Mouse (Mus musculus) kidney, embryonic 16.5 days (tissue): ENCODE measurements around the gene Gm3435. TPM values are rescaled to one million over a fixed set of nuclear protein-coding genes. Genes with fewer than 3 reads are reported as not detected.
"Not testable (repeated sequence)": the region's sequence is repeated elsewhere in the genome, so short reads cannot be mapped to it uniquely, and the experiment has no call there.

Experiments used
- ATAC-seq: fragments of 200-750 bp; cut with Nextera tagmentation; 2 replicates; pipeline ENCODE4 v1.8.0; 2017; ENCODE audit warnings: moderate TSS enrichment; ENCODE audit not compliant: low FRiP score, low TSS enrichment
- H3K27ac ChIP-seq: fragments of 300-500 bp; sonication (generic); 2 replicates; pipeline ENCODE4 v1.5.1; 2014; ENCODE audit warnings: low read length
- H3K27me3 ChIP-seq: fragments of 300-500 bp; sonication (generic); 2 replicates; pipeline ENCODE4 v1.6.1; 2014; ENCODE audit warnings: low read length, control low read depth, mixed read lengths; ENCODE audit not compliant: insufficient read depth
- H3K36me3 ChIP-seq: fragments of 300-500 bp; sonication (generic); 2 replicates; pipeline ENCODE4 v1.6.1; 2014; ENCODE audit warnings: low read length, control low read depth, mixed read lengths; ENCODE audit not compliant: insufficient read depth
- H3K4me1 ChIP-seq: fragments of 300-500 bp; sonication (generic); 2 replicates; pipeline ENCODE4 v1.6.1; 2014; ENCODE audit warnings: low read length, control low read depth, mixed read lengths; ENCODE audit not compliant: insufficient read depth
- H3K4me2 ChIP-seq: fragments of 300-500 bp; sonication (generic); replicated peaks from 2 replicates; pipeline ENCODE4 v1.6.1; 2014; ENCODE audit warnings: low read depth, low read length
- H3K4me3 ChIP-seq: fragments of 300-500 bp; sonication (generic); 2 replicates; pipeline ENCODE4 v1.5.1; 2014; ENCODE audit warnings: mild to moderate bottlenecking, low read length
- H3K9ac ChIP-seq: fragments of 300-500 bp; sonication (generic); replicated peaks from 2 replicates; pipeline ENCODE4 v1.6.1; 2014; ENCODE audit warnings: low read length
- H3K9me3 ChIP-seq: fragments of 300-500 bp; sonication (generic); 2 replicates; pipeline ENCODE4 v1.6.1; 2016; ENCODE audit warnings: low read length, control low read depth
- WGBS: fragments of 180-500 bp; shearing (Covaris S2); extraction: QIAGEN DNeasy Blood & Tissue Kit; methylation state at CpG from one replicate; pipeline ENCODE4 v1.1.7; 2014; 5-methylcytosine and 5-hydroxymethylcytosine counted together
- polyA plus RNA-seq: library from polyadenylated mRNA; unstranded; fragments of >200 nt; fragmentation: Nextera tagmentation; extraction: Ambion mirVana; gene quantifications from 2 replicates; pipeline ENCODE4 v1.2.1, GENCODE M21; 2015

Gene Gm3435
- 8.7 and 9.1 TPM in 2 replicates for polyA plus RNA-seq

DNA sequence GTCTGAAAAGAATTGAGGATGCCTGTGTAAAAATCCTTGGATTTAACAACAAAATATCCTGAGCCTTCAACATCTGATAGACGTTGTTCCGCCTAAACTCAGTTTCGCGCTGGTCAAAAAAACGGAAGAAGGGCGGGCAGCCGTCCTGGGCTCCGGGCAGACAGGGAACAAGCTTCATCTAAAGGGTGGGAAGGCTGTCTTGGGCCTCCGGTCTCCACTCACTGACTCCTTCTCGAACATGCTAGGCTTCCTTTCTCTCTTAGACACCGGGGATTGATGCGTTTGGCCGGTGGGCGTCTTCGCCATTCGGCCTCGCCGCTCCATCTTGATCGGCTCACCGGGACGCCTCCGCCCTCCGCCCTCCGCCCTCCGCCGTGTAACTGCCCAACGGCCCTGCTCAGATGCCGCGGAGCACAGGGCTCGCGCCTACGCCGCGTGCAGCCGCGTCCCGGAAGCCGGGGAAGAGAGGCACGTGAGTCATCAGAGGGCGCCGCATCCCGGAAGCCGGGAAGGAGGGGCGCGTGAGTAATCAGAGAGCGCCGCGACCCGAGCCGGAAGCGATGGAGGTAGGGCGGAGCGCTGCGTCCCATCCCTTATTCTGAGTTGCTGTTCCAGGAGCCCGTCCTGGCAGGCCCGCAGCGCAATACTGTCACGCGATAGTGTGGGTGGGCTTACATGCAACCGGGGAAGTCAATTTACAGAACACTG is at the start of gene Gm3435:
Gene Gm3435 (plus strand): TSS at position 471 of the 708 bp plus-strand sequence.
- H3K27ac ChIP-seq, H3K36me3 ChIP-seq, H3K4me3 ChIP-seq, H3K4me1 ChIP-seq, H3K9me3 ChIP-seq, H3K9ac ChIP-seq, H3K27me3 ChIP-seq, H3K4me2 ChIP-seq: not testable (repeated sequence)
- WGBS = no CpG with 5 or more reads among the region's 60 CpGs
- peak; percentile 98 for ATAC-seq

DNA sequence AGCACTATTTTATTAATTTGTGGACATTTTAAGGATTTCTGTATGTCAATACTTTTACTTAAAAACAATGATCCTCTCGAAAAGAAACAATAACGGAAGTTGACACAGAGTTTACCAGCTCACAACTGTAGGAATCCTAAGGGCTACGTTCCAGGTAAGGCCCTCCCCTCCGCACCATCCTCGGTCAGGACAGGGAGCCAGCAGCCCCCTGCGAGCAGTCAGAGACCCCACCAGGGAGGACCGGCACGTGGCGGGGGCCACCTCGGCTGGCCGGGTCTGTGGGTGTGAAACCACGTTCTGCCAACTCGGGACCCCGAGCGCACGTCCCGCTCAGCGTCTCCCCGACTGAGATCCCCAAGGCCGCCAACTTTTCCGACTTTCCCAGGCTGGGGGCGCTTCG is 49.5 kb upstream of the Gm3435 start:
- Histone ChIP-seq H3K4me3 (peak overlapping the region; percentile 77), H3K27me3 (no peaks in the 10 kb centered on the region), H3K27ac (no peak overlapping the region), H3K9ac (peak overlapping the region; percentile 83), H3K4me2 (peak overlapping the region; percentile 92), H3K9me3 (no peaks in the 10 kb centered on the region), H3K4me1 (peaks cover 9% of the 10 kb centered on the region), H3K36me3 (peaks cover 3% of the 10 kb centered on the region; the same call in 1 of the 2 replicates)
- WGBS = 0% methylated on average over 19 of the region's 23 CpGs
- peak; percentile 36 for ATAC-seq

DNA sequence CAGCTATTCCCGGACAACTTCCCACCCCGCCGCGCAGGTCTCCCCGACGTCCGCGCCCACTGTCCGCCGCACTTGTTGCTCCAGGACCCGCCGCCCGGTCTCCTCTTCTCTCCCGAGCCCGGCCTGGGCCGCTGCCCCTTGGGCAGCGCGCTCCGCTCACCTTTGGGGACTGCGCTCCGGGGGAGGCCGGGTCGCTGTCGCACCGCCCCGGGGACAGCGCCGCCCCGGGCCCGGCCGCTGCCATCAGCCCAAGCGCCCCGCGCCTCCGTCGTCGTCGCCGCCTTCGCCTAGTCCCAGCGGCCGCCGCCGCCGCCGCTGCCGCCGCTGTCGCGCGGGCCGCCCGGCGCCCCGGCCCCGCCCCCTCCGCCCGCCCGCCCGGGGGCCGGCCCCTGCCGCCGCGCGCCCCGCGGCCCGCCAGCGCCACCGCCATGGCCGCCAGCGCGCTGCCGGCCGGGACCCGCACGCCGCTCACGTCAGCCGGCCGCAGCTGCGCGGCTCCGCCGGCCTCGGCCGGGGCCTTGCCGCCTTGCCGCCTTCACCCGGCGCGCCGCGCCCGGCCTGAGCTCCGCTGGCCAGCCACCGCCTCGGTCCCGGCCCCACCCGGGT is 48.9 kb upstream of the Gm3435 start, which contains the start of gene Phf10:
Gene Phf10 (minus strand): TSS at position 323 of the 606 bp plus-strand sequence.
- not testable (repeated sequence) for H3K27me3 ChIP-seq, H3K4me1 ChIP-seq, H3K9me3 ChIP-seq, H3K36me3 ChIP-seq, H3K27ac ChIP-seq
- peak within 1 kb of the TSS; percentile 77 for H3K4me3 ChIP-seq
- peak within 1 kb of the TSS; percentile 92 for H3K4me2 ChIP-seq
- 0% methylated on average over 21 of the region's 100 CpGs for WGBS
- ATAC-seq = peak; percentile 87
- peak within 1 kb of the TSS; percentile 83 for H3K9ac ChIP-seq

DNA sequence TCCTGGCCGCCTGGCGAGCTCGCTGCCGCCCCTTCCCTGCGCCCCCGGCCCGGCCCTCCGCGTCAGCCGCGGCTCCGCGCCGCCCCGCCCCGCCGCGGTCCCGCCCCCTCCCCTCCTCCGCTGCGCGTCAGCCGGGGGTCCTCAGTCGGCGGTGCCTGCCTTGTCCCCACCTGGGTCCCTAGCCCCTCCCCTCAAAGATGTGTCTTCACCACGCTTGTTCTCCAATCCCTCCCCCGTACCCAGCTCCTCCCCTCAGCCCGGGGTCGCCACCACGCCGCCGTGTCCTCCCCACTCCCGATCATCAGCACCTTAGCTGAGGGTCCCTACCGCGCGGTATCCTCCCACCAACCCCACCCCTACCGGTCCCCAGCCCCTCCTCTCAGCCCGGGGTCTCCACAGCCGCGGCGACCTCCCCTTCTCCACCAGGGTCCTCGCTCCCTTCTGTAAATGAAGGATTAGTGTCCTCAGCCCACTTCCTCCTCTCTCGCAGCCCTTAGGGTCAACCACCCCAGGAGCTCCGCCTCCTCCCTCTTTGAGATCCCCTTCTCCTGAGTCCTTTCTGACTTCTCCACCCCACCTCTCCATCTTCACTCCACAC is 48.3 kb upstream of the Gm3435 start:
- H3K27ac ChIP-seq, H3K27me3 ChIP-seq, H3K4me2 ChIP-seq, H3K9ac ChIP-seq, H3K4me3 ChIP-seq, H3K4me1 ChIP-seq, H3K36me3 ChIP-seq, H3K9me3 ChIP-seq: not testable (repeated sequence)
- ATAC-seq = peak; percentile 92
- no CpG with 5 or more reads among the region's 44 CpGs for WGBS

DNA sequence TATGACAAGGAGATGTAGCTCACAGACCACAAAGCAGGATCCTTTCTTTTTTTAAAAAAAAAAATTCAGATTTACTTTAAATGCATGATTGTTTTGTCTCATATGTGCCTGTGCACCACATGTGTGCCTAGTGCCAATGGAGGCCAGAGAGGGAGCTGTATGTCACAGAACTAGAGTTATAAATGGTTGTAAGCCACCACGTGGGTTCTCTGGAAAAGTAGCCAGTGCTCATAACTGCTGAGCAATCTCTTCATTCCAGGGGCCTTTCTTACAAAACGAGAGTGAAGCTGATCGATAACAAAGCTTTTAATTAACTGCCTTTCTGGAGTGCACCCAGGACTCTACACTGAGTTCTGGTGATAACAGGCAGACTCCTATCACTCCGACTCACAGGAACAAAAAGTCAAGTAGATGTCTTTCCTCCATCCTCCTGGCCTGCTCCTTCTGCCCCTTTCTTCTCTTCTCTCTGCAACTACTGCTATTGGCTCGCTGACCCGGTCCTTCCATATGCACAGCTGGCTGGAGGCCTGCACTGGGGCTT is 41.5 kb upstream of the Gm3435 start:
- not testable (repeated sequence) for ATAC-seq, H3K4me2 ChIP-seq, H3K9ac ChIP-seq, H3K36me3 ChIP-seq, H3K27ac ChIP-seq, H3K9me3 ChIP-seq, H3K4me3 ChIP-seq, H3K27me3 ChIP-seq, H3K4me1 ChIP-seq
- no CpG with 5 or more reads among the region's 6 CpGs for WGBS

DNA sequence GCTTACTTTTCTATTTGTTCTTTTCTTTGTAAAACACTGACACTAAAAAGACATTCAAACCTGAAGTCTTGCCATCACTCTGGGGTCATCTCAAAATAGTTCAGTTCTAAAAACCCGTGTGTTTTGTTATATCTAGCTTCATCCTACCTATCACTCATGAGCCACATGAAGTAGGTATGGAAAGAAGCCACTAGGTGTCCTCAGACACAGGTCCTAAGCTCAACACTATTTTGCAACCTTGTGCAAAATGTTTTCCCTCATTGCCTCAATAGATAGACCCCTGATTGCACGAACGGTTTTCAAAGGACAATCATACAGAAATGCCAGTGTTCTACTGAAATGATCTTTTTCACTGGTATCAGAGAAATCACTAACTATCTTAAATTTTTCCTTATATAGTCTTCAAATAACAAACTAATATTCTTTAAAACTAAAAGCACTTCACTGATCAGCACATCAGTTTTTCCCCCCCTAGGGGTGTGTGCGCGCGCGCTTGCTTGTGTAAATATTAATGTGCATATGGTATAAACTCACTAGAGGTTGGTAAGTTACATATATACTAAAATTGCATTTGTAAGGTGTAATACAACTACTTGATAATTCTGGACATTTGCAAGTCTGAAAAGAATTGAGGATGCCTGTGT is 32.1 kb upstream of the Gm3435 start:
- not testable (repeated sequence) for H3K4me1 ChIP-seq, H3K27ac ChIP-seq, H3K9me3 ChIP-seq, ATAC-seq, H3K9ac ChIP-seq, H3K36me3 ChIP-seq, H3K27me3 ChIP-seq, H3K4me3 ChIP-seq
- H3K4me2 ChIP-seq = 0 out of 2 replicates have a peak overlapping the region, but pooled peaks have one; percentile 27
- 2% methylated on average over 4 of the region's 7 CpGs for WGBS

DNA sequence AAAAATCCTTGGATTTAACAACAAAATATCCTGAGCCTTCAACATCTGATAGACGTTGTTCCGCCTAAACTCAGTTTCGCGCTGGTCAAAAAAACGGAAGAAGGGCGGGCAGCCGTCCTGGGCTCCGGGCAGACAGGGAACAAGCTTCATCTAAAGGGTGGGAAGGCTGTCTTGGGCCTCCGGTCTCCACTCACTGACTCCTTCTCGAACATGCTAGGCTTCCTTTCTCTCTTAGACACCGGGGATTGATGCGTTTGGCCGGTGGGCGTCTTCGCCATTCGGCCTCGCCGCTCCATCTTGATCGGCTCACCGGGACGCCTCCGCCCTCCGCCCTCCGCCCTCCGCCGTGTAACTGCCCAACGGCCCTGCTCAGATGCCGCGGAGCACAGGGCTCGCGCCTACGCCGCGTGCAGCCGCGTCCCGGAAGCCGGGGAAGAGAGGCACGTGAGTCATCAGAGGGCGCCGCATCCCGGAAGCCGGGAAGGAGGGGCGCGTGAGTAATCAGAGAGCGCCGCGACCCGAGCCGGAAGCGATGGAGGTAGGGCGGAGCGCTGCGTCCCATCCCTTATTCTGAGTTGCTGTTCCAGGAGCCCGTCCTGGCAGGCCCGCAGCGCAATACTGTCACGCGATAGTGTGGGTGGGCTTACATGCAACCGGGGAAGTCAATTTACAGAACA is 31.5 kb upstream of the Gm3435 start, which contains the start of the genes 9030025P20Rik and Gm3417:
Gene 9030025P20Rik (plus strand): TSS at position 107 of the 677 bp plus-strand sequence.
Gene Gm3417 (minus strand): TSS at position 429 of the 677 bp plus-strand sequence.
- not testable (repeated sequence) for H3K9ac ChIP-seq, H3K27me3 ChIP-seq, H3K9me3 ChIP-seq, H3K27ac ChIP-seq, H3K4me1 ChIP-seq, H3K36me3 ChIP-seq, H3K4me3 ChIP-seq
- no CpG with 5 or more reads among the region's 60 CpGs for WGBS
- H3K4me2 ChIP-seq = 0 out of 2 replicates have a peak within 1 kb of the TSS, but pooled peaks have one; percentile 27
- ATAC-seq = peak; percentile 98

DNA sequence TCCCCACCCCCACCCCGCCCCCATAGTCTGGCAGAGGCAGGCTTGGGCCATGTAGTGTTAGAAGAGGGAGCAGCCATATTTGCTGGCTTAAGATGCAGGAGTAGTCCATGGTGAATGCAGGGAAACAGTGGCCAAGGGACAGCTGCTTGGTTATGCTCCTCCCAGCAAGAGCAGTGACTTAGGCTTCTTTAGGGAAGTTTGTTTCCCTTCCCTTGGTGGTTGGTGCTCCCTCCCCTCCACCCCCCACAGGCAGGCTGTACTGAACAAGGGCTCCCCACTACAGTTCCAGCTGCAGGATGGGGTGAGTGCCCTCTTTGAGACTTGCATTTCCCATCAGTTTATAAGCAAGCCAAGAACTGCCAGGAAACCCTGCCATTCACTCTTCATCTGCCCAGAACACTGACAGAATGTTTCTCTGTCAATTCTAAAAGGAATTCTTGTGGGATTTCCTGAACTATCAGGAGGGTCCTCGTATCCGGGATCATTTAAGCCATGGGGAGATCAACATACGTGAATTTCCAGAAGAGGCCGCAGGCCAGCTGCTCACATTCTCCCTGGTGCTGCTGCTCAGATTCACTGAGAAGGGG is 19.8 kb upstream of the Gm3435 start:
- not testable (repeated sequence) for ATAC-seq, H3K9ac ChIP-seq, H3K36me3 ChIP-seq, H3K4me2 ChIP-seq, H3K4me1 ChIP-seq, H3K27ac ChIP-seq, H3K27me3 ChIP-seq, H3K9me3 ChIP-seq, H3K4me3 ChIP-seq
- WGBS = 94% methylated on average over 4 of the region's 5 CpGs
